Mouse (Mus musculus) midbrain, embryonic 10.5 days (tissue): ENCODE data around the gene Txnrd2. TPM values are rescaled to one million over a fixed set of nuclear protein-coding genes. Genes with fewer than 3 reads are reported as not detected.

Experiments
- DNase-seq: peaks from one replicate; pipeline ENCODE4 v3.0.0-alpha.2; 2017; ENCODE audit warnings: low spot score
- H3K27ac ChIP-seq: fragments of 300-500 bp; sonication (generic); replicated peaks from 2 replicates; pipeline ENCODE4 v1.5.1; 2016; ENCODE audit warnings: mild to moderate bottlenecking
- H3K27me3 ChIP-seq: fragments of 300-500 bp; sonication (generic); 2 replicates; pipeline ENCODE4 v1.6.1; 2016; ENCODE audit warnings: low read depth, mild to moderate bottlenecking; ENCODE audit not compliant: poor library complexity, severe bottlenecking
- H3K36me3 ChIP-seq: fragments of 300-500 bp; sonication (generic); 2 replicates; pipeline ENCODE4 v1.6.1; 2016; ENCODE audit warnings: mild to moderate bottlenecking, moderate library complexity
- H3K4me1 ChIP-seq: fragments of 300-500 bp; sonication (generic); 2 replicates; pipeline ENCODE4 v1.6.1; 2016
- H3K4me3 ChIP-seq: fragments of 300-500 bp; sonication (generic); 2 replicates; pipeline ENCODE4 v1.5.1; 2016; ENCODE audit warnings: mild to moderate bottlenecking, moderate library complexity
- H3K9me3 ChIP-seq: fragments of 300-500 bp; sonication (generic); replicated peaks from 2 replicates; pipeline ENCODE4 v1.6.1; 2016; ENCODE audit warnings: mild to moderate bottlenecking
- WGBS: fragments of 180-500 bp; shearing (Covaris S2); methylation state at CpG from one replicate; pipeline ENCODE4 v1.1.7; 2016; 5-methylcytosine and 5-hydroxymethylcytosine counted together
- polyA plus RNA-seq: library from polyadenylated mRNA; unstranded; fragments of >200 nt; fragmentation: Nextera tagmentation; extraction: Ambion mirVana; gene quantifications from 2 replicates; pipeline ENCODE4 v1.2.1, GENCODE M21; 2016

The Txnrd2 gene
- polyA plus RNA-seq, 1 experiment from 2014 or later: 30.7 TPM

GRCm38 (mm10) chr16:18396201-18396600 lies 30.0 kb upstream of the Txnrd2 start:
- 84% methylated on average over 2 of the region's 2 CpGs for WGBS
- Histone ChIP-seq H3K4me1 (peaks cover 93% of the 10 kb centered on the region), H3K9me3 (no peaks in the 10 kb centered on the region), H3K27me3 (no peaks in the 10 kb centered on the region), H3K27ac (peak overlapping the region; percentile 96), H3K36me3 (peaks cover 53% of the 10 kb centered on the region), H3K4me3 (peak overlapping the region; percentile 84)
- no peak for DNase-seq

GRCm38 (mm10) chr16:18396791-18397621 lies 29.2 kb upstream of the Txnrd2 start:
- Histone ChIP-seq H3K36me3 (peaks cover 61% of the 10 kb centered on the region), H3K9me3 (no peaks in the 10 kb centered on the region), H3K27me3 (no peaks in the 10 kb centered on the region), H3K4me1 (peaks cover 93% of the 10 kb centered on the region), H3K4me3 (no peak overlapping the region), H3K27ac (peak overlapping the region; percentile 96)
- no peak for DNase-seq
- 96% methylated on average over 27 of the region's 27 CpGs for WGBS

- Histone ChIP-seq H3K4me1 (peaks cover 74% of the 10 kb centered on the region), H3K27me3 (no peaks in the 10 kb centered on the region), H3K9me3 (no peaks in the 10 kb centered on the region), H3K27ac (peak overlapping the region; percentile 92), H3K36me3 (peaks cover 91% of the 10 kb centered on the region), H3K4me3 (peak overlapping the region; percentile 42)
- no peak for DNase-seq
- 61% methylated on average over 9 of the region's 9 CpGs for WGBS
These were observed 26.2 kb upstream of the Txnrd2 start for GRCm38 (mm10) chr16:18400028-18400427.

GRCm38 (mm10) chr16:18400472-18401216 lies 25.5 kb upstream of the Txnrd2 start:
- H3K4me1 ChIP-seq: peaks cover 74% of the 10 kb centered on the region
- peak; percentile 94 for DNase-seq
- H3K36me3 ChIP-seq: peaks cover 97% of the 10 kb centered on the region
- H3K4me3 ChIP-seq: peak overlapping the region; percentile 42
- H3K27me3 ChIP-seq: no peaks in the 10 kb centered on the region
- H3K27ac ChIP-seq: peak overlapping the region; percentile 92
- H3K9me3 ChIP-seq: no peaks in the 10 kb centered on the region
- 29% methylated on average over 7 of the region's 7 CpGs for WGBS

- Histone ChIP-seq H3K4me1 (peaks cover 61% of the 10 kb centered on the region), H3K36me3 (peaks cover 96% of the 10 kb centered on the region), H3K4me3 (no peak overlapping the region), H3K27ac (peak overlapping the region; percentile 92), H3K9me3 (no peaks in the 10 kb centered on the region), H3K27me3 (no peaks in the 10 kb centered on the region)
- WGBS: 91% methylated on average over 12 of the region's 12 CpGs
- DNase-seq: no peak
These were observed 22.9 kb upstream of the Txnrd2 start for GRCm38 (mm10) chr16:18403285-18403684.

GRCm38 (mm10) chr16:18405091-18405854 lies 20.9 kb upstream of the Txnrd2 start:
- peaks cover 47% of the 10 kb centered on the region for H3K4me1 ChIP-seq

GRCm38 (mm10) chr16:18405876-18406275 lies 20.3 kb upstream of the Txnrd2 start:
- H3K4me3 ChIP-seq: no peak overlapping the region
- peaks cover 47% of the 10 kb centered on the region for H3K4me1 ChIP-seq

More at GRCm38 (mm10) chr16:18405091-18405854, 20.9 kb upstream of the Txnrd2 start:
- H3K27ac ChIP-seq: peak overlapping the region; percentile 35; the same call in 1 of the 2 replicates
- peaks cover 94% of the 10 kb centered on the region for H3K36me3 ChIP-seq
- WGBS: 92% methylated on average over 13 of the region's 13 CpGs
- no peak for DNase-seq
- no peaks in the 10 kb centered on the region for H3K9me3 ChIP-seq
- no peaks in the 10 kb centered on the region for H3K27me3 ChIP-seq
- H3K4me3 ChIP-seq: no peak overlapping the region

GRCm38 (mm10) chr16:18406293-18406692 lies 19.9 kb upstream of the Txnrd2 start:
- H3K36me3 ChIP-seq: peaks cover 94% of the 10 kb centered on the region

More at GRCm38 (mm10) chr16:18405876-18406275, 20.3 kb upstream of the Txnrd2 start:
- no peak for DNase-seq
- WGBS: 81% methylated on average over 2 of the region's 2 CpGs
- H3K36me3 ChIP-seq: peaks cover 94% of the 10 kb centered on the region
- no peaks in the 10 kb centered on the region for H3K9me3 ChIP-seq
- no peaks in the 10 kb centered on the region for H3K27me3 ChIP-seq
- peak overlapping the region; percentile 35 for H3K27ac ChIP-seq

GRCm38 (mm10) chr16:18407912-18408311 lies 18.3 kb upstream of the Txnrd2 start:
- 86% methylated on average over 7 of the region's 7 CpGs for WGBS
- H3K4me1 ChIP-seq: peaks cover 39% of the 10 kb centered on the region
- peaks cover 88% of the 10 kb centered on the region for H3K36me3 ChIP-seq
- no peak overlapping the region for H3K4me3 ChIP-seq
- no peaks in the 10 kb centered on the region for H3K9me3 ChIP-seq
- peak overlapping the region; percentile 42; the same call in 1 of the 2 replicates for H3K27ac ChIP-seq
- H3K27me3 ChIP-seq: no peaks in the 10 kb centered on the region
- DNase-seq: no peak

More at GRCm38 (mm10) chr16:18406293-18406692, 19.9 kb upstream of the Txnrd2 start:
- Histone ChIP-seq H3K4me1 (peaks cover 47% of the 10 kb centered on the region), H3K27ac (0 out of 2 replicates have a peak overlapping the region, but pooled peaks have one; percentile 49), H3K4me3 (no peak overlapping the region), H3K9me3 (no peaks in the 10 kb centered on the region), H3K27me3 (no peaks in the 10 kb centered on the region)
- peak; percentile 54 for DNase-seq
- WGBS: 23% methylated on average over 2 of the region's 2 CpGs

GRCm38 (mm10) chr16:18409776-18410175 lies 16.4 kb upstream of the Txnrd2 start:
- WGBS: 70% methylated on average over 4 of the region's 4 CpGs
- Histone ChIP-seq H3K36me3 (peaks cover 83% of the 10 kb centered on the region), H3K27ac (peak overlapping the region; percentile 53; the same call in 1 of the 2 replicates)

GRCm38 (mm10) chr16:18410418-18410817 lies 15.8 kb upstream of the Txnrd2 start:
- peak overlapping the region; percentile 53; the same call in 1 of the 2 replicates for H3K27ac ChIP-seq
- H3K4me1 ChIP-seq: peaks cover 35% of the 10 kb centered on the region
- H3K27me3 ChIP-seq: no peaks in the 10 kb centered on the region
- no peak for DNase-seq
- no peak overlapping the region for H3K4me3 ChIP-seq
- H3K36me3 ChIP-seq: peaks cover 83% of the 10 kb centered on the region
- H3K9me3 ChIP-seq: no peaks in the 10 kb centered on the region
- 80% methylated on average over 5 of the region's 5 CpGs for WGBS

More at GRCm38 (mm10) chr16:18409776-18410175, 16.4 kb upstream of the Txnrd2 start:
- DNase-seq: no peak
- no peaks in the 10 kb centered on the region for H3K27me3 ChIP-seq
- no peak overlapping the region for H3K4me3 ChIP-seq
- H3K9me3 ChIP-seq: no peaks in the 10 kb centered on the region
- peaks cover 39% of the 10 kb centered on the region for H3K4me1 ChIP-seq

GRCm38 (mm10) chr16:18411026-18411649 lies 15.0 kb upstream of the Txnrd2 start:
- H3K36me3 ChIP-seq: peaks cover 81% of the 10 kb centered on the region
- WGBS: 69% methylated on average over 13 of the region's 13 CpGs
- DNase-seq: no peak
- H3K4me3 ChIP-seq: no peak overlapping the region
- no peaks in the 10 kb centered on the region for H3K9me3 ChIP-seq
- peak overlapping the region; percentile 53 for H3K27ac ChIP-seq
- H3K27me3 ChIP-seq: no peaks in the 10 kb centered on the region
- peaks cover 28% of the 10 kb centered on the region for H3K4me1 ChIP-seq
